Mouse (Mus musculus): ENCODE measurements around the gene Pkd1l2. TPM values are rescaled to one million over a fixed set of nuclear protein-coding genes. Genes with fewer than 3 reads are reported as not detected.

Gene Pkd1l2
- 0.06 TPM in 1 of 2 replicates, not detected in the other for polyA plus RNA-seq (2015; fragmentation: Nextera tagmentation; extraction: Ambion mirVana)

GRCm38 (mm10) chr8:117082399-117082872, at the start of gene Pkd1l2:
Gene Pkd1l2 (minus strand): TSS chr8:117082449.
- no peak within 1 kb of the TSS for H3K27ac ChIP-seq
- no peak within 1 kb of the TSS for H3K4me2 ChIP-seq
- H3K4me1 ChIP-seq, result no peaks in the 10 kb centered on the region
- H3K9ac ChIP-seq, result no peak within 1 kb of the TSS
- H3K27me3 ChIP-seq, result no peaks in the 10 kb centered on the region
- no peak within 1 kb of the TSS for H3K4me3 ChIP-seq
- H3K9me3 ChIP-seq, result no peaks in the 10 kb centered on the region
- no peaks in the 10 kb centered on the region for H3K36me3 ChIP-seq
- ATAC-seq (ENCODE audit: insufficient number of reproducible peaks, insufficient read depth, low FRiP score, low TSS enrichment, low read depth), result no peak
- WGBS, result 82% methylated on average over 8 of the region's 8 CpGs

- no peak overlapping the region for H3K27ac ChIP-seq
Measured at GRCm38 (mm10) chr8:117127063-117127462, 44.8 kb upstream of the Pkd1l2 start.

GRCm38 (mm10) chr8:117126411-117126810, 44.2 kb upstream of the Pkd1l2 start:
- H3K27ac ChIP-seq, result no peak overlapping the region
- no peak overlapping the region for H3K9ac ChIP-seq
- no peaks in the 10 kb centered on the region for H3K27me3 ChIP-seq
- H3K4me3 ChIP-seq, result no peak overlapping the region
- H3K4me1 ChIP-seq, result peaks cover 5% of the 10 kb centered on the region; the same call in 1 of the 2 replicates
- ATAC-seq (ENCODE audit: insufficient number of reproducible peaks, insufficient read depth, low FRiP score, low TSS enrichment, low read depth), result no peak
- H3K9me3 ChIP-seq, result no peaks in the 10 kb centered on the region
- no peak overlapping the region for H3K4me2 ChIP-seq
- no peaks in the 10 kb centered on the region for H3K36me3 ChIP-seq
- WGBS, result 95% methylated on average over 3 of the region's 3 CpGs

More at GRCm38 (mm10) chr8:117127063-117127462, 44.8 kb upstream of the Pkd1l2 start:
- Histone ChIP-seq H3K9me3 (no peaks in the 10 kb centered on the region), H3K9ac (no peak overlapping the region), H3K36me3 (no peaks in the 10 kb centered on the region), H3K4me2 (no peak overlapping the region), H3K27me3 (no peaks in the 10 kb centered on the region), H3K4me1 (peaks cover 5% of the 10 kb centered on the region; the same call in 1 of the 2 replicates), H3K4me3 (no peak overlapping the region)
- WGBS, result 84% methylated on average over 8 of the region's 8 CpGs
- ATAC-seq (ENCODE audit: insufficient number of reproducible peaks, insufficient read depth, low FRiP score, low TSS enrichment, low read depth), result no peak

GRCm38 (mm10) chr8:117125854-117126253, 43.6 kb upstream of the Pkd1l2 start:
- H3K9me3 ChIP-seq, result no peaks in the 10 kb centered on the region
- no peak overlapping the region for H3K4me2 ChIP-seq
- no peak overlapping the region for H3K9ac ChIP-seq
- no peaks in the 10 kb centered on the region for H3K27me3 ChIP-seq
- H3K27ac ChIP-seq, result no peak overlapping the region
- peaks cover 5% of the 10 kb centered on the region; the same call in 1 of the 2 replicates for H3K4me1 ChIP-seq
- 91% methylated on average over 3 of the region's 3 CpGs for WGBS
- H3K4me3 ChIP-seq, result no peak overlapping the region
- H3K36me3 ChIP-seq, result no peaks in the 10 kb centered on the region
- ATAC-seq (ENCODE audit: insufficient number of reproducible peaks, insufficient read depth, low FRiP score, low TSS enrichment, low read depth), result no peak

GRCm38 (mm10) chr8:117123850-117124633, 41.8 kb upstream of the Pkd1l2 start:
- peak overlapping the region; percentile 39; the same call in 1 of the 2 replicates for H3K27ac ChIP-seq
- ATAC-seq (ENCODE audit: insufficient number of reproducible peaks, insufficient read depth, low FRiP score, low TSS enrichment, low read depth), result peak; percentile 54; the same call in 1 of the 2 replicates

GRCm38 (mm10) chr8:117121277-117121676, 39.0 kb upstream of the Pkd1l2 start:
- Histone ChIP-seq H3K27ac (no peak overlapping the region), H3K36me3 (no peaks in the 10 kb centered on the region), H3K9ac (no peak overlapping the region), H3K9me3 (no peaks in the 10 kb centered on the region), H3K4me3 (no peak overlapping the region), H3K4me1 (peaks cover 5% of the 10 kb centered on the region; the same call in 1 of the 2 replicates), H3K4me2 (no peak overlapping the region), H3K27me3 (no peaks in the 10 kb centered on the region)
- WGBS, result 60% methylated on average over 8 of the region's 8 CpGs
- no peak for ATAC-seq (ENCODE audit: insufficient number of reproducible peaks, insufficient read depth, low FRiP score, low TSS enrichment, low read depth)

More at GRCm38 (mm10) chr8:117123850-117124633, 41.8 kb upstream of the Pkd1l2 start:
- 66% methylated on average over 13 of the region's 13 CpGs for WGBS
- H3K27me3 ChIP-seq, result no peaks in the 10 kb centered on the region
- H3K36me3 ChIP-seq, result no peaks in the 10 kb centered on the region
- H3K4me2 ChIP-seq, result no peak overlapping the region
- H3K4me1 ChIP-seq, result peaks cover 5% of the 10 kb centered on the region; the same call in 1 of the 2 replicates
- no peak overlapping the region for H3K9ac ChIP-seq
- no peak overlapping the region for H3K4me3 ChIP-seq
- H3K9me3 ChIP-seq, result no peaks in the 10 kb centered on the region

GRCm38 (mm10) chr8:117118409-117118808, 36.2 kb upstream of the Pkd1l2 start:
- 84% methylated on average over 9 of the region's 9 CpGs for WGBS

GRCm38 (mm10) chr8:117116534-117116933, 34.3 kb upstream of the Pkd1l2 start:
- H3K4me2 ChIP-seq, result no peak overlapping the region
- H3K27ac ChIP-seq, result no peak overlapping the region
- H3K36me3 ChIP-seq, result no peaks in the 10 kb centered on the region
- no peak overlapping the region for H3K9ac ChIP-seq
- no peak overlapping the region for H3K4me3 ChIP-seq
- 74% methylated on average over 7 of the region's 7 CpGs for WGBS
- no peaks in the 10 kb centered on the region for H3K9me3 ChIP-seq
- no peak for ATAC-seq (ENCODE audit: insufficient number of reproducible peaks, insufficient read depth, low FRiP score, low TSS enrichment, low read depth)
- H3K27me3 ChIP-seq, result no peaks in the 10 kb centered on the region
- H3K4me1 ChIP-seq, result peaks cover 8% of the 10 kb centered on the region

More at GRCm38 (mm10) chr8:117118409-117118808, 36.2 kb upstream of the Pkd1l2 start:
- Histone ChIP-seq H3K4me3 (no peak overlapping the region), H3K27me3 (no peaks in the 10 kb centered on the region), H3K4me2 (no peak overlapping the region), H3K36me3 (no peaks in the 10 kb centered on the region), H3K4me1 (peaks cover 8% of the 10 kb centered on the region), H3K9ac (no peak overlapping the region), H3K27ac (no peak overlapping the region), H3K9me3 (no peaks in the 10 kb centered on the region)
- ATAC-seq (ENCODE audit: insufficient number of reproducible peaks, insufficient read depth, low FRiP score, low TSS enrichment, low read depth), result no peak

- H3K27me3 ChIP-seq, result no peaks in the 10 kb centered on the region
- H3K4me1 ChIP-seq, result peaks cover 8% of the 10 kb centered on the region
- no peak overlapping the region for H3K27ac ChIP-seq
- H3K9ac ChIP-seq, result no peak overlapping the region
- no peak for ATAC-seq (ENCODE audit: insufficient number of reproducible peaks, insufficient read depth, low FRiP score, low TSS enrichment, low read depth)
- no peaks in the 10 kb centered on the region for H3K36me3 ChIP-seq
- peak overlapping the region; percentile 9; the same call in 1 of the 2 replicates for H3K4me3 ChIP-seq
- 12% methylated on average over 13 of the region's 13 CpGs for WGBS
- H3K9me3 ChIP-seq, result no peaks in the 10 kb centered on the region
- peak overlapping the region; percentile 47 for H3K4me2 ChIP-seq
Measured at GRCm38 (mm10) chr8:117115676-117116446, 33.6 kb upstream of the Pkd1l2 start.

- Histone ChIP-seq H3K27me3 (no peaks in the 10 kb centered on the region), H3K4me2 (peak overlapping the region; percentile 47), H3K4me1 (peaks cover 8% of the 10 kb centered on the region), H3K36me3 (no peaks in the 10 kb centered on the region), H3K4me3 (peak overlapping the region; percentile 9; the same call in 1 of the 2 replicates), H3K27ac (no peak overlapping the region), H3K9ac (no peak overlapping the region), H3K9me3 (no peaks in the 10 kb centered on the region)
- ATAC-seq (ENCODE audit: insufficient number of reproducible peaks, insufficient read depth, low FRiP score, low TSS enrichment, low read depth), result no peak
- WGBS, result 43% methylated on average over 6 of the region's 6 CpGs
Measured at GRCm38 (mm10) chr8:117115094-117115493, 32.8 kb upstream of the Pkd1l2 start.

GRCm38 (mm10) chr8:117112261-117112660, 30.0 kb upstream of the Pkd1l2 start:
- Histone ChIP-seq H3K36me3 (no peaks in the 10 kb centered on the region), H3K4me1 (peaks cover 8% of the 10 kb centered on the region), H3K27me3 (no peaks in the 10 kb centered on the region), H3K9ac (no peak overlapping the region), H3K4me3 (no peak overlapping the region), H3K4me2 (no peak overlapping the region), H3K9me3 (no peaks in the 10 kb centered on the region), H3K27ac (no peak overlapping the region)
- ATAC-seq (ENCODE audit: insufficient number of reproducible peaks, insufficient read depth, low FRiP score, low TSS enrichment, low read depth), result peak; percentile 44; the same call in 1 of the 2 replicates
- WGBS, result 58% methylated on average over 8 of the region's 8 CpGs

Data from embryonic facial prominence, embryonic 13.5 days (tissue).